Mouse (Mus musculus) liver, postnatal 0 days (tissue): ENCODE data around the gene Arhgef16. TPM values are rescaled to one million over a fixed set of nuclear protein-coding genes. Genes with fewer than 3 reads are reported as not detected.

ENCODE experiments used
- ATAC-seq: fragments of 200-750 bp; cut with Nextera tagmentation; 2 replicates; pipeline ENCODE4 v1.8.0; 2017; ENCODE audit warnings: mild to moderate bottlenecking, moderate library complexity
- DNase-seq: peaks from one replicate; pipeline ENCODE4 v3.0.0-alpha.2; 2016
- H3K27ac ChIP-seq: fragments of 300-500 bp; sonication (generic); 2 replicates; pipeline ENCODE4 v1.5.1; 2014; ENCODE audit warnings: antibody characterized with exemption, moderate library complexity, mild to moderate bottlenecking, low read depth
- H3K27me3 ChIP-seq: fragments of 300-500 bp; sonication (generic); 2 replicates; pipeline ENCODE4 v1.6.1; 2014; ENCODE audit warnings: low read length, control low read depth, mixed read lengths; ENCODE audit not compliant: insufficient read depth
- H3K36me3 ChIP-seq: fragments of 300-500 bp; sonication (generic); replicated peaks from 2 replicates; pipeline ENCODE4 v1.6.1; 2014; ENCODE audit warnings: mild to moderate bottlenecking, control low read depth, low read length, moderate library complexity, mixed read lengths; ENCODE audit not compliant: insufficient read depth
- H3K4me1 ChIP-seq: fragments of 300-500 bp; sonication (generic); 2 replicates; pipeline ENCODE4 v1.6.1; 2014; ENCODE audit warnings: antibody characterized with exemption, mild to moderate bottlenecking, control low read depth; ENCODE audit not compliant: insufficient read depth
- H3K4me2 ChIP-seq: fragments of 300-500 bp; sonication (generic); 2 replicates; pipeline ENCODE4 v1.6.1; 2014; ENCODE audit warnings: low read depth, mild to moderate bottlenecking, low read length, moderate library complexity, mixed read lengths
- H3K4me3 ChIP-seq: fragments of 300-500 bp; sonication (generic); 2 replicates; pipeline ENCODE4 v1.5.1; 2014; ENCODE audit warnings: low read depth, low read length
- H3K9ac ChIP-seq: fragments of 300-500 bp; sonication (generic); replicated peaks from 2 replicates; pipeline ENCODE4 v1.6.1; 2014; ENCODE audit warnings: mild to moderate bottlenecking, moderate library complexity
- H3K9me3 ChIP-seq: fragments of 300-500 bp; sonication (generic); 2 replicates; pipeline ENCODE4 v1.6.1; 2016; ENCODE audit warnings: mild to moderate bottlenecking, control low read depth, low read length, mixed read lengths
- CTCF ChIP-seq: sonication (generic); IDR thresholded peaks from 2 replicates; pipeline ENCODE4 v1.5.1; 2016; ENCODE audit warnings: antibody characterized with exemption, low read depth
- EP300 ChIP-seq: IDR thresholded peaks from 2 replicates; pipeline ENCODE4 v1.6.1; 2016; ENCODE audit warnings: antibody characterized with exemption, low read depth, mild to moderate bottlenecking
- WGBS: fragments of 180-500 bp; shearing (Covaris S2); extraction: QIAGEN DNeasy Blood & Tissue Kit; methylation state at CpG from one replicate; pipeline ENCODE4 v1.1.7; 2014; ENCODE audit not compliant: insufficient replicate concordance; 5-methylcytosine and 5-hydroxymethylcytosine counted together
- polyA plus RNA-seq: library from polyadenylated mRNA; unstranded; fragments of >200 nt; fragmentation: Nextera tagmentation; extraction: Ambion mirVana; gene quantifications from 2 replicates; pipeline ENCODE4 v1.2.1, GENCODE M21; 2015

Gene Arhgef16
- polyA plus RNA-seq, 1 experiment from 2014 or later: 4.3 TPM

GRCm38 (mm10) chr4:154333300-154333699 lies 31.8 kb upstream of the Arhgef16 start:
- no peaks in the 10 kb centered on the region for H3K36me3 ChIP-seq
- H3K27ac ChIP-seq: no peak overlapping the region
- H3K4me1 ChIP-seq: no peaks in the 10 kb centered on the region
- H3K9me3 ChIP-seq: no peaks in the 10 kb centered on the region
- no peak overlapping the region for H3K4me3 ChIP-seq
- H3K4me2 ChIP-seq: no peak overlapping the region
- 73% methylated on average over 8 of the region's 8 CpGs for WGBS
- no peak for TF ChIP-seq CTCF
- no peak for TF ChIP-seq EP300
- DNase-seq (no peak), ATAC-seq (no peak)
- no peaks in the 10 kb centered on the region for H3K27me3 ChIP-seq
- no peak overlapping the region for H3K9ac ChIP-seq

GRCm38 (mm10) chr4:154331271-154331670 lies 29.8 kb upstream of the Arhgef16 start:
- Histone ChIP-seq H3K4me1 (no peaks in the 10 kb centered on the region), H3K4me2 (no peak overlapping the region), H3K9ac (no peak overlapping the region), H3K36me3 (no peaks in the 10 kb centered on the region), H3K9me3 (no peaks in the 10 kb centered on the region), H3K4me3 (no peak overlapping the region), H3K27ac (no peak overlapping the region), H3K27me3 (no peaks in the 10 kb centered on the region)
- ATAC-seq (no peak), DNase-seq (no peak)
- 74% methylated on average over 12 of the region's 12 CpGs for WGBS
- TF ChIP-seq CTCF (no peak), EP300 (no peak)

GRCm38 (mm10) chr4:154330001-154330400 lies 28.5 kb upstream of the Arhgef16 start:
- TF ChIP-seq CTCF: no peak
- TF ChIP-seq EP300: no peak
- 85% methylated on average over 7 of the region's 7 CpGs for WGBS

GRCm38 (mm10) chr4:154328836-154329235 lies 27.4 kb upstream of the Arhgef16 start:
- Histone ChIP-seq H3K27ac (no peak overlapping the region), H3K27me3 (no peaks in the 10 kb centered on the region), H3K4me2 (no peak overlapping the region), H3K4me3 (no peak overlapping the region), H3K4me1 (no peaks in the 10 kb centered on the region), H3K9me3 (no peaks in the 10 kb centered on the region), H3K9ac (no peak overlapping the region), H3K36me3 (no peaks in the 10 kb centered on the region)
- ATAC-seq (peak; percentile 41; the same call in 1 of the 2 replicates), DNase-seq (peak; percentile 65)
- WGBS: 16% methylated on average over 6 of the region's 6 CpGs
- TF ChIP-seq EP300 (no peak), CTCF (peak; percentile 82)

More at GRCm38 (mm10) chr4:154330001-154330400, 28.5 kb upstream of the Arhgef16 start:
- no peak overlapping the region for H3K27ac ChIP-seq
- ATAC-seq (no peak), DNase-seq (no peak)
- no peaks in the 10 kb centered on the region for H3K4me1 ChIP-seq
- H3K9ac ChIP-seq: no peak overlapping the region
- no peaks in the 10 kb centered on the region for H3K27me3 ChIP-seq
- H3K4me2 ChIP-seq: no peak overlapping the region
- no peaks in the 10 kb centered on the region for H3K36me3 ChIP-seq
- H3K9me3 ChIP-seq: no peaks in the 10 kb centered on the region
- H3K4me3 ChIP-seq: no peak overlapping the region

- H3K27ac ChIP-seq: no peak overlapping the region
- H3K4me3 ChIP-seq: no peak overlapping the region
- no peak overlapping the region for H3K9ac ChIP-seq
- H3K27me3 ChIP-seq: no peaks in the 10 kb centered on the region
- H3K4me1 ChIP-seq: no peaks in the 10 kb centered on the region
- ATAC-seq: no peak
- DNase-seq: peak; percentile 44
- WGBS: 16% methylated on average over 17 of the region's 20 CpGs
- H3K4me2 ChIP-seq: no peak overlapping the region
- H3K9me3 ChIP-seq: no peaks in the 10 kb centered on the region
- TF ChIP-seq EP300 (no peak), CTCF (no peak)
- no peaks in the 10 kb centered on the region for H3K36me3 ChIP-seq
These were observed 27.0 kb upstream of the Arhgef16 start for GRCm38 (mm10) chr4:154328431-154328830.

GRCm38 (mm10) chr4:154325410-154325809 lies 23.9 kb upstream of the Arhgef16 start:
- WGBS: 72% methylated on average over 4 of the region's 4 CpGs
- DNase-seq (no peak), ATAC-seq (no peak)
- H3K36me3 ChIP-seq: no peaks in the 10 kb centered on the region
- no peak overlapping the region for H3K27ac ChIP-seq
- TF ChIP-seq EP300 (no peak), CTCF (no peak)
- no peak overlapping the region for H3K4me2 ChIP-seq
- no peaks in the 10 kb centered on the region for H3K9me3 ChIP-seq
- H3K27me3 ChIP-seq: no peaks in the 10 kb centered on the region
- no peak overlapping the region for H3K9ac ChIP-seq
- H3K4me3 ChIP-seq: no peak overlapping the region
- H3K4me1 ChIP-seq: no peaks in the 10 kb centered on the region

GRCm38 (mm10) chr4:154313622-154313967 lies 12.1 kb upstream of the Arhgef16 start:
- Histone ChIP-seq H3K4me2 (no peak overlapping the region), H3K36me3 (no peaks in the 10 kb centered on the region), H3K4me3 (no peak overlapping the region), H3K4me1 (no peaks in the 10 kb centered on the region), H3K27ac (no peak overlapping the region), H3K9ac (no peak overlapping the region), H3K27me3 (no peaks in the 10 kb centered on the region), H3K9me3 (no peaks in the 10 kb centered on the region)
- ATAC-seq (no peak), DNase-seq (no peak)
- no peak for TF ChIP-seq EP300
- TF ChIP-seq CTCF: no peak
- WGBS: 70% methylated on average over 11 of the region's 11 CpGs
